Mouse (Mus musculus) forebrain, embryonic 14.5 days (tissue): ENCODE data around the gene Nt5c2. TPM values are rescaled to one million over a fixed set of nuclear protein-coding genes. Genes with fewer than 3 reads are reported as not detected.
A peak's percentile ranks its signal among the peaks of the same experiment; 100 is the strongest.
"Not testable (repeated sequence)": the region's sequence is repeated elsewhere in the genome, so short reads cannot be mapped to it uniquely, and the experiment has no call there.

Experiments
- ATAC-seq: fragments of 200-750 bp; cut with Nextera tagmentation; 2 replicates; pipeline ENCODE4 v1.8.0; 2017; ENCODE audit warnings: mild to moderate bottlenecking, moderate library complexity
- DNase-seq: peaks from one replicate; pipeline ENCODE4 v3.0.0-alpha.2; 2015; ENCODE audit warnings: low spot score
- H3K27ac ChIP-seq: fragments of 300-500 bp; sonication (generic); 2 replicates; pipeline ENCODE4 v1.5.1; 2014; ENCODE audit warnings: low read depth, mild to moderate bottlenecking, control low read depth, low read length, moderate library complexity
- H3K27me3 ChIP-seq: fragments of 300-500 bp; sonication (generic); replicated peaks from 2 replicates; pipeline ENCODE4 v1.6.1; 2014; ENCODE audit warnings: low read length, control low read depth, mixed read lengths; ENCODE audit not compliant: control insufficient read depth, insufficient read depth
- H3K36me3 ChIP-seq: fragments of 300-500 bp; sonication (generic); 2 replicates; pipeline ENCODE4 v1.6.1; 2014; ENCODE audit warnings: low read length, control low read depth; ENCODE audit not compliant: control insufficient read depth, insufficient read depth
- H3K4me1 ChIP-seq: fragments of 300-500 bp; sonication (generic); 2 replicates; pipeline ENCODE4 v1.6.1; 2014; ENCODE audit warnings: antibody characterized with exemption, low read length, control low read depth; ENCODE audit not compliant: control insufficient read depth, insufficient read depth
- H3K4me2 ChIP-seq: fragments of 300-500 bp; sonication (generic); 2 replicates; pipeline ENCODE4 v1.6.1; 2014; ENCODE audit warnings: mild to moderate bottlenecking, control low read depth, low read length
- H3K4me3 ChIP-seq: fragments of 300-500 bp; sonication (generic); 2 replicates; pipeline ENCODE4 v1.5.1; 2014; ENCODE audit warnings: low read depth, low read length, control low read depth
- H3K9ac ChIP-seq: fragments of 300-500 bp; sonication (generic); 2 replicates; pipeline ENCODE4 v1.6.1; 2014; ENCODE audit warnings: mild to moderate bottlenecking, low read length, control low read depth, moderate library complexity
- H3K9me3 ChIP-seq: fragments of 300-500 bp; sonication (generic); replicated peaks from 2 replicates; pipeline ENCODE4 v1.6.1; 2016; ENCODE audit warnings: low read length, control low read depth, mixed read lengths; ENCODE audit not compliant: control insufficient read depth
- WGBS: fragments of 180-500 bp; shearing (Covaris S2); extraction: QIAGEN DNeasy Blood & Tissue Kit; methylation state at CpG from one replicate; pipeline ENCODE4 v1.1.7; 2014; 5-methylcytosine and 5-hydroxymethylcytosine counted together
- polyA plus RNA-seq: library from polyadenylated mRNA; unstranded; fragments of >200 nt; fragmentation: Nextera tagmentation; extraction: Ambion mirVana; gene quantifications from 2 replicates; pipeline ENCODE4 v1.2.1, GENCODE M21; 2014

The Nt5c2 gene
- polyA plus RNA-seq, 1 experiment from 2014 or later, result 84.2 TPM

- H3K9ac ChIP-seq, result peak overlapping the region; percentile 85
- H3K27me3 ChIP-seq, result peaks cover 23% of the 10 kb centered on the region
- no peaks in the 10 kb centered on the region for H3K9me3 ChIP-seq
- WGBS, result 10% methylated on average over 20 of the region's 20 CpGs
- 0 out of 2 replicates have a peak, but pooled peaks cover 3% of the 10 kb centered on the region for H3K4me1 ChIP-seq
- H3K27ac ChIP-seq, result peak overlapping the region; percentile 96
- no peak for ATAC-seq
- peak; percentile 48 for DNase-seq
- H3K4me2 ChIP-seq, result peak overlapping the region; percentile 71
- H3K36me3 ChIP-seq, result no peaks in the 10 kb centered on the region
- H3K4me3 ChIP-seq, result peak overlapping the region; percentile 70
Observed at GRCm38 (mm10) chr19:47013340-47014158, 1.4 kb downstream of the Nt5c2 start.

DNA sequence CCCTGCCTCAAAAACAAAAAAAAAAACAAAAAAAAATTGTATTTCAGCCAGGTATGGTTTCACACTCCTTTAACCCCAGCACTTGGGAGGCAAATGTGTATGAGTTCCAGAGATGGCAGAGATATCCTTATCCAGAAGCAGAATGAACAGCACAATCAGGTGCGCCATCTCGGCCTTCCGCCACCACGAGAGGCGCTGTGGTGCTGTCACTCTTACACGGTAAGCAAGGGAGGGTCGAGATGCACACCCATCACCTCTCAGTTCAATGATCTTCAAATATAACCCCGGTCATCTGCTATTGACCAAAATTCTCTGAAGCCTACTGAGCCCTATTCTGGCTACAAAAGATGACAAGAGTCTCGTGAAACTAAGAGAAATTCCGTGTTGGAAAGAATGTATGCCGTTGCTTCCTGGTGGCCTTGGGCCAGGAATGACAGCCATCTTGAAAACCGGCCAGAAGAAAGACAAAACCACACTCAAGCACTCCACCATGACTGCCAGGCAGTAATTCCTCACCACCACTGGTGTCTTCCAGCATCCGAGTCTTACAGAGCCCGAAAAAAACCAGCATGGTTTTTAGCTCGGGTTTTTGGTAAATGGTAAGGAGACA, 2.3 kb downstream of the Nt5c2 start:
- Histone ChIP-seq H3K9ac (no peak overlapping the region), H3K27ac (no peak overlapping the region), H3K9me3 (no peaks in the 10 kb centered on the region), H3K36me3 (no peaks in the 10 kb centered on the region), H3K27me3 (peaks cover 23% of the 10 kb centered on the region), H3K4me2 (no peak overlapping the region; the same call in 1 of the 2 replicates), H3K4me3 (no peak overlapping the region), H3K4me1 (0 out of 2 replicates have a peak, but pooled peaks cover 3% of the 10 kb centered on the region)
- DNase-seq, result no peak
- 89% methylated on average over 15 of the region's 15 CpGs for WGBS
- no peak for ATAC-seq

- Histone ChIP-seq H3K27me3 (peaks cover 10% of the 10 kb centered on the region), H3K4me1 (0 out of 2 replicates have a peak, but pooled peaks cover 3% of the 10 kb centered on the region)
- WGBS, result 88% methylated on average over 5 of the region's 5 CpGs
Observed at GRCm38 (mm10) chr19:47009943-47010342, 5.0 kb downstream of the Nt5c2 start.

DNA sequence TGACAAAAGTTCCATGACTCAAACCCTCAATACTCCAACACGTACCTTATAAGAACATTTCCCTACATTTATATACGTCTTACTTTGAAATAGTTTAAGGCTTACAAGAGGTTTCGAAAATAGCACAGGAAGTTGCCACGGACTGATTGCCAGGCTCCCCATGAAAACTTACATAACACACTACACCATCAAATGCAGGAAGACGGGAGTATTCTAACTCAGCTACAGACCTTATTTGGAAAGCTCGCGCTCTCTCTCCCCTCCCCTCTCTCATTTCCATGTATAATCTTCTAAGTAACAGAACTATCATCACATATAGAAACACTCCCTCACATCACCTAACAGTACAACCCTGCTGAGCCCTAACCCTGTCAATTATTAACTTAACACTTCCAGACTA, 5.5 kb downstream of the Nt5c2 start:
- Histone ChIP-seq H3K36me3 (no peaks in the 10 kb centered on the region), H3K27me3 (peaks cover 10% of the 10 kb centered on the region), H3K9me3 (no peaks in the 10 kb centered on the region), H3K27ac (no peak overlapping the region), H3K4me2 (no peak overlapping the region), H3K4me1 (0 out of 2 replicates have a peak, but pooled peaks cover 3% of the 10 kb centered on the region), H3K4me3 (no peak overlapping the region), H3K9ac (no peak overlapping the region)
- DNase-seq, result no peak
- no peak for ATAC-seq
- 89% methylated on average over 7 of the region's 7 CpGs for WGBS

More at GRCm38 (mm10) chr19:47009943-47010342, 5.0 kb downstream of the Nt5c2 start:
- ATAC-seq (no peak), DNase-seq (no peak)
- Histone ChIP-seq H3K27ac (no peak overlapping the region), H3K4me2 (no peak overlapping the region), H3K9me3 (no peaks in the 10 kb centered on the region), H3K36me3 (no peaks in the 10 kb centered on the region), H3K9ac (no peak overlapping the region), H3K4me3 (no peak overlapping the region)

- WGBS, result 4% methylated on average over 4 of the region's 4 CpGs
- H3K4me2 ChIP-seq, result no peak overlapping the region
- no peak for DNase-seq
Observed at GRCm38 (mm10) chr19:47006321-47006720, 8.6 kb downstream of the Nt5c2 start.

DNA sequence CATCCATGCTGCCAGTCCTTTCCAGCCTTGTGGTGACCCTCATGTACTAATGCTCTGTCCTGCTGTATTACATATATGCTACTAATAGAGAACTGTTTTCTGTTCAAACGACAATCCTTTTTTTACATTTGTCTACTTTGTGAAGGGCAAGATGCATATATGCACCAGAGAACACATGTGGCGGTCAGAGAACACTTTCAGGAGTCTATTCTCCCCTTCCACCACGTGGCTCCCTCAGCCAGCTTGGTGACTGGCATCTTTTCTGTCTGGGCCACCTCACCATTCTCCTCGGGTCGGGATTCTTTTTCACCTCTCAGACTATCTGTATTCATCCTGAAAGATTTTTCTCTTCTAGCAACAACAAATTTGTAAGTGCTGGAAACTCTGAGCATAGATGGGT, 9.1 kb downstream of the Nt5c2 start:
- no peak overlapping the region for H3K9ac ChIP-seq
- no peak overlapping the region for H3K4me3 ChIP-seq
- H3K9me3 ChIP-seq, result no peaks in the 10 kb centered on the region
- H3K4me1 ChIP-seq, result no peaks in the 10 kb centered on the region
- DNase-seq (no peak), ATAC-seq (no peak)
- H3K36me3 ChIP-seq, result no peaks in the 10 kb centered on the region
- no peaks in the 10 kb centered on the region for H3K27me3 ChIP-seq
- no peak overlapping the region for H3K4me2 ChIP-seq
- no peak overlapping the region for H3K27ac ChIP-seq
- 58% methylated on average over 5 of the region's 5 CpGs for WGBS

More at GRCm38 (mm10) chr19:47006321-47006720, 8.6 kb downstream of the Nt5c2 start:
- no peak overlapping the region for H3K9ac ChIP-seq
- H3K36me3 ChIP-seq, result no peaks in the 10 kb centered on the region
- H3K9me3 ChIP-seq, result no peaks in the 10 kb centered on the region
- H3K4me1 ChIP-seq, result no peaks in the 10 kb centered on the region
- H3K27me3 ChIP-seq, result no peaks in the 10 kb centered on the region
- no peak overlapping the region for H3K4me3 ChIP-seq
- no peak overlapping the region for H3K27ac ChIP-seq
- ATAC-seq, result no peak

DNA sequence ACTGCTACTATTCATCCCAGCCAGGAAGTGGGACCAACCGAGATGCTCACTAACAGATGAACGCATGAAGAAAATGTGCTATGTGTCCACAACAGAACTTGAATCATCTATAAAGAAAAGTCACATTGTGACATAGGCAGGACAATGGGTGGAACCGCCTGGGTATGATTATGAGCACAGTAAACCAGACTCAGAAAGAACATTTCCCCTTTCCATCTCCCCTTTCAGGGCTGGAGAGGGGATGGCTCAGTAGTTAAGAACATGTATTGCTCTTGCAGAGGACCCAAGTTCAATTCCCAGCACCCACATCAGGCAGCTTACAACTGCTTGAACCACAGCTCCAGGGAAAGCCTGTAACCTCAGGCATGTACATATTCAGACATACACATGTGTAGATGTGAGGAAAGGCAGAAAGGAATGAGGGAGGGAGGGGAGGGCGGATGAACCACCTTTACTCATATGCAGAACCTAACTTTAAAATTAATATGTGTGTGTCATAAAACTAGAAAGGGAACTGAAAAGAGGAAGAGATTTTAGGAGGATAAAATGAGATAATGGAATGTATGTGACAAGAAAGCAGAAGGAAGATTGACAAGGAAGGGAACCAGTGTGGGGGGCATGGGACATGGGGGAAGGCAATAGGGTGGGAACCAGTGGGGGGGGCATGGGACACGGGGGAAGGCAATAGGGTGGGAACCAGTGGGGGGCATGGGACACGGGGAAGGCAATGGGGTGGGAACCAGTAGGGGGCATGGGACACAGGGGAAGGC, 11.0 kb downstream of the Nt5c2 start:
- no peaks in the 10 kb centered on the region for H3K27me3 ChIP-seq
- ATAC-seq (no peak), DNase-seq (no peak)
- no peaks in the 10 kb centered on the region for H3K9me3 ChIP-seq
- no peaks in the 10 kb centered on the region for H3K36me3 ChIP-seq
- no peak overlapping the region for H3K27ac ChIP-seq
- H3K9ac ChIP-seq, result no peak overlapping the region
- H3K4me2 ChIP-seq, result no peak overlapping the region
- WGBS, result 74% methylated on average over 6 of the region's 6 CpGs
- H3K4me1 ChIP-seq, result no peaks in the 10 kb centered on the region
- no peak overlapping the region for H3K4me3 ChIP-seq

GRCm38 (mm10) chr19:47000357-47000756, 14.6 kb downstream of the Nt5c2 start:
- not testable (repeated sequence) for DNase-seq, H3K9me3 ChIP-seq, ATAC-seq, H3K27me3 ChIP-seq, H3K36me3 ChIP-seq, H3K9ac ChIP-seq, H3K4me1 ChIP-seq, H3K4me3 ChIP-seq, H3K4me2 ChIP-seq, H3K27ac ChIP-seq
- WGBS, result 90% methylated on average over 2 of the region's 3 CpGs
